Mouse (Mus musculus) spleen, adult 2 months (tissue): Measurements from ENCODE around the gene Wscd2. TPM values are rescaled to one million over a fixed set of nuclear protein-coding genes. Genes with fewer than 3 reads are reported as not detected.
"Not testable (repeated sequence)": the region's sequence is repeated elsewhere in the genome, so short reads cannot be mapped to it uniquely, and the experiment has no call there.

Experiments
- DNase-seq, 2 experiments: peaks; one replicate each; pipeline versions ENCODE4 v3.0.0 to v3.0.0-alpha.2; 2012 to 2021; ENCODE audit warnings: low spot score in 2 of 2, low read depth in 1 of 2
- H3K27ac ChIP-seq: fragments of 200-500 bp; 2 replicates; pipeline ENCODE4 v1.5.1; 2012; ENCODE audit warnings: low read length, inconsistent platforms; ENCODE audit not compliant: insufficient read depth
- H3K27me3 ChIP-seq: fragments of 200-500 bp; 2 replicates; pipeline ENCODE4 v1.6.1; 2012; ENCODE audit warnings: mild to moderate bottlenecking, moderate library complexity, low read length, inconsistent platforms; ENCODE audit not compliant: control insufficient read depth, insufficient read depth
- H3K36me3 ChIP-seq: fragments of 200-500 bp; 2 replicates; pipeline ENCODE4 v1.6.1; 2012; ENCODE audit warnings: mild to moderate bottlenecking, low read length, inconsistent platforms; ENCODE audit not compliant: control insufficient read depth, insufficient read depth
- H3K4me1 ChIP-seq: fragments of 200-500 bp; 2 replicates; pipeline ENCODE4 v1.6.1; 2011; ENCODE audit warnings: inconsistent platforms; ENCODE audit not compliant: control insufficient read depth, insufficient read depth, insufficient read length
- H3K4me3 ChIP-seq: fragments of 200-500 bp; 2 replicates; pipeline ENCODE4 v1.5.1; 2011; ENCODE audit warnings: mild to moderate bottlenecking, inconsistent platforms; ENCODE audit not compliant: insufficient read depth, insufficient read length; ENCODE audit errors: extremely low read depth
- CTCF ChIP-seq: fragments of 200-500 bp; IDR thresholded peaks from 2 replicates; pipeline ENCODE4 v1.5.1; 2011; ENCODE audit warnings: mild to moderate bottlenecking, inconsistent platforms; ENCODE audit not compliant: insufficient read depth, insufficient read length, insufficient replicate concordance; ENCODE audit errors: extremely low read depth
- POLR2A ChIP-seq: fragments of 200-500 bp; IDR thresholded peaks from 2 replicates; pipeline ENCODE4 v1.6.1; 2011; ENCODE audit warnings: low read depth, low read length, inconsistent platforms
- WGBS: fragments of 180-500 bp; shearing (Covaris S2); methylation state at CpG from one replicate; pipeline ENCODE4 v1.1.7; 2018; 5-methylcytosine and 5-hydroxymethylcytosine counted together
- polyA plus RNA-seq: library from polyadenylated mRNA; depleted of rRNA; stranded (reverse); fragments of >200 nt; gene quantifications from 2 replicates; pipeline ENCODE4 v1.2.3, GENCODE M21; 2012

The Wscd2 gene
- polyA plus RNA-seq, 1 experiment, result 1.2 TPM

GRCm38 (mm10) chr5:113578428-113578827 lies 88.3 kb downstream of the Wscd2 start:
- Histone ChIP-seq H3K36me3 (no peaks in the 10 kb centered on the region), H3K27ac (no peak overlapping the region), H3K27me3 (no peaks in the 10 kb centered on the region), H3K4me1 (no peaks in the 10 kb centered on the region), H3K4me3 (no peak overlapping the region)
- no peak for TF ChIP-seq CTCF
- TF ChIP-seq POLR2A, result no peak
- 90% methylated on average over 6 of the region's 6 CpGs for WGBS
- DNase-seq, result no peak

DNA sequence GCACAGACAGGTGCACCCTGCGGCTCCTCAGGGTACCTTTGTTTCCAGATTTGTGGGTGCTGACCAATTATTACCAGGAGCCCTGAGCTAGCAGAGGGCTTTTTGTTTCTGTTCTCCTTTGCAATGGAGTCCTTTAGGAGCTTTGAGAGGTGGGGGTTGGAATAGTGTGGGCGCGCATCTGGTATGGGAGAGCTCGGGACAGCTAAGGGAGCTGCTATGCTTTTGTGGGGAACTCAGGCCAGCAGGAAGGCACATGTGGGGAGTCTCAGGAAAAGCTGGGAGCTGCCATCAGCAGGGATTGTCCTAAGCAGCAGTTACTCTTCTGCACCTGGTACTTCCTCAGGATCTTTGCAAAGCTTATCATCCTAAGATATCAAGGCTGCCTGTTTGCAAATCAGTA lies 89.0 kb downstream of the Wscd2 start:
- Histone ChIP-seq H3K4me3 (no peak overlapping the region), H3K36me3 (no peaks in the 10 kb centered on the region), H3K27ac (no peak overlapping the region), H3K27me3 (no peaks in the 10 kb centered on the region), H3K4me1 (no peaks in the 10 kb centered on the region)
- no peak for DNase-seq
- WGBS, result 79% methylated on average over 4 of the region's 4 CpGs
- TF ChIP-seq CTCF, result no peak
- TF ChIP-seq POLR2A, result no peak

DNA sequence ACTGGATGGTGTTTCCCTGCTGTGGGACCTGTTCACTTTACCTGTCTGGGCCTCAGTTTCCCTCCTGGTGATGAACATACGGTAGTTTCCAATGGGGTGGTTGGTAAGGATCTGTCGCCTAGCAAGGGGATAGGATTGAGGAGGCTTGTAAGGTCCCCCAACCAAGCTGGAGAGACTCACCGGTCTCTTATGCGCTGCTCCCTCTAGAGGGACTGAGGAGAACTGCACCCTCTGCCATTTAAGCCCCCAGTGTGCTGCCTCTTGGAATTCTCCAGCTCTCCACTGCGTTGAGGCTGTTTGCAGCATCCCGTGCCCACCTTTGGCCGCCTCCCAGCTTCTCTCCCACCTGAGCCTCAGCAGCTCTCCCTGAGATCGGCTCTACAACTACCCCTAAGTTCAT lies 90.1 kb downstream of the Wscd2 start:
- WGBS, result 47% methylated on average over 8 of the region's 8 CpGs
- Histone ChIP-seq H3K36me3 (no peaks in the 10 kb centered on the region), H3K27me3 (no peaks in the 10 kb centered on the region), H3K4me3 (no peak overlapping the region), H3K27ac (no peak overlapping the region), H3K4me1 (no peaks in the 10 kb centered on the region)
- TF ChIP-seq CTCF, result peak; percentile 35; the same call in 1 of the 2 replicates
- no peak for TF ChIP-seq POLR2A
- DNase-seq, result no peak

DNA sequence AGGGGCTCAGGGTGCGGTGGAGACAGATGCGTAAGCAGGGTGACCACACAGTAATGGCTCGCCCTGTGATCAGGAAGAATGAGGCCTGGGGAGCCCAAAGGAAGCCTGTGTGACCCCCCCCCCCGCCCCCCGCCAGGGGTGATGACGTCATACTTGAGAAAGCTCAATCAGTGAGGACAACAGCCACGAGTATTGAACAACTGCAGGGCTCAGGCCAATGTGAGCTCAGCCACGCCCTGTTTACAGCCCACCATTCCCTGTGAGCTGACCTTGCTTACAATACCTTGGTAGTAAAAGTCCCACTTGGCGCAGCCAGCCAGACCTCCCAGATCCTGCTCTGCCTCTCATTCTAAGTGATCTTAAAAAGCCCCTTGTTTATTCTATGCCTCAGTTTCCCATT lies 90.7 kb downstream of the Wscd2 start:
- Histone ChIP-seq H3K27me3 (no peaks in the 10 kb centered on the region), H3K4me3 (no peak overlapping the region), H3K4me1 (no peaks in the 10 kb centered on the region), H3K27ac (no peak overlapping the region), H3K36me3 (no peaks in the 10 kb centered on the region)
- 60% methylated on average over 9 of the region's 9 CpGs for WGBS
- TF ChIP-seq POLR2A (no peak), CTCF (no peak)
- no peak for DNase-seq

DNA sequence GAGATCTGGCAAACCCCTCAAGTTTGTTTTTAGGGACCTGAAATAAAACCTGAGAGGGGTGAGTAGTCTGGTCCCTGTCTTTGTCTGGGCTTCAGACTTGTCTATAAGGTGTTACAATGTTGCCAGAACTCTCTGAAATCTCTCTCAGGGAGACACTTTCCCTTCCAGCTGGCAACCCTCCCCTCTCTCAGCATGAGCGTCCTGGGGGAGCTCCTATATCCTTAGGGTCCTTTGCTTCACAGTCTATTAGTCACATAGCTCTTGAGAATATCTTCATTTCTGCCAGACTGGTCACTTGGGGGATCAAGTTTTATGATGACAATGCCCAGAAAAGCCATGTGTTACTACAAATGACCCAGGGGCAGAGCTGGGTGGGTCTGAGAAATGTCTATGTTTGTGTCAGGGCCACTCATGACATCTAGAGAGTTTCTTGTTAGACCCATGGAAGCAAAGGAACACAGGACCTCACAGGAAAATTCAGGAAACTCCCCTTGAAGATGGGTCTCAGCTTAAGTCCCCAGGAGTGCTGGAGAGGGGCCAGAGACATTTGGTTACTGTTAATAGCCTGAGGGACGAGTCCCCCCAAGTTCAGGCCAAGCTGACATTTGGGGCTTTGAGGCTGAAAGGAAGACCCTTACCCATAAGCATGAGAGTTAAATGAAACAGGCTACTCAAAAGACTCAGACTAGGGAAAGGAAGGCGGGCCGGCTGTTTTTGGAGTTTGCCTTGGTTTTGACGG lies 93.5 kb downstream of the Wscd2 start:
- TF ChIP-seq CTCF (no peak), POLR2A (no peak)
- whole genome bisulfite sequencing, result 77% methylated on average over 5 of the region's 5 CpGs

GRCm38 (mm10) chr5:113584439-113584838 lies 94.3 kb downstream of the Wscd2 start:
- no peaks in the 10 kb centered on the region for H3K4me1 ChIP-seq
- H3K4me3 ChIP-seq, result no peak overlapping the region
- no peaks in the 10 kb centered on the region for H3K36me3 ChIP-seq
- no peak for DNase-seq
- TF ChIP-seq CTCF (no peak), POLR2A (no peak)
- H3K27me3 ChIP-seq, result no peaks in the 10 kb centered on the region
- H3K27ac ChIP-seq, result no peak overlapping the region
- 33% methylated on average over 6 of the region's 6 CpGs for WGBS

More for the DNA sequence above, 93.5 kb downstream of the Wscd2 start:
- Histone ChIP-seq H3K27ac (no peak overlapping the region), H3K4me1 (no peaks in the 10 kb centered on the region), H3K36me3 (no peaks in the 10 kb centered on the region), H3K27me3 (no peaks in the 10 kb centered on the region), H3K4me3 (no peak overlapping the region)
- DNase-seq, result no peak

- H3K4me1 ChIP-seq, DNase-seq, H3K36me3 ChIP-seq, H3K4me3 ChIP-seq, H3K27me3 ChIP-seq, H3K27ac ChIP-seq: not testable (repeated sequence)
- 87% methylated on average over 17 of the region's 17 CpGs for WGBS
Measured at GRCm38 (mm10) chr5:113585619-113586457, 95.7 kb downstream of the Wscd2 start.

DNA sequence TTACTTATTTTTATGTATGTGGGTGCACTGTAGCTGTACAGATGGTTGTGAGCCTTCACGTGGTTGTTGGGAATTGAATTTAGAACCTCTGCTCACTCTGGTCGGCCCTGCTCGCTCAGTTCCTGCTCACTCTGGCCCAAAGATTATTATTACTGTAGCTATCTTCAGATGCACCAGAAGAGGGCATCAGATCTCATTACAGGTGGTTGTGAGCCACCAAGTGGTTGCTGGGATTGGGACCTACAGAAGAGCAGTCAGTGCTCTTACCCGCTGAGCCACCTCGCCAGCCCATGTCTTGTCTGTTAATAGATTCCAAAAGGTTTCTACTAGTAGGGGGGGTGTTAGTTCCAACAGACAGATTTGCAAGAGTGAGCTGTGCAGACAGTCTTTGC lies 96.3 kb downstream of the Wscd2 start:
- not testable (repeated sequence) for H3K4me1 ChIP-seq, H3K4me3 ChIP-seq, H3K27ac ChIP-seq, H3K27me3 ChIP-seq, H3K36me3 ChIP-seq, DNase-seq
- 72% methylated on average over 5 of the region's 5 CpGs for WGBS
